Mouse (Mus musculus) ES-E14 (cell line): ENCODE measurements around the gene Lhx5. TPM values are rescaled to one million over a fixed set of nuclear protein-coding genes. Genes with fewer than 3 reads are reported as not detected.
A peak's percentile ranks its signal among the peaks of the same experiment; 100 is the strongest.

Source experiments
- DNase-seq: peaks from one replicate; pipeline ENCODE4 v3.0.0-alpha.2; 2013; ENCODE audit warnings: low read depth, low spot score
- H3K27ac ChIP-seq: 2 replicates; pipeline ENCODE4 v1.5.1; 2012; ENCODE audit warnings: low read depth, mild to moderate bottlenecking, low read length, moderate library complexity, mixed read lengths; ENCODE audit not compliant: poor library complexity, insufficient read depth, severe bottlenecking
- H3K36me3 ChIP-seq: 2 replicates; pipeline ENCODE4 v1.6.1; 2012; ENCODE audit warnings: mild to moderate bottlenecking, low read length, moderate library complexity, mixed read lengths; ENCODE audit not compliant: control insufficient read depth, poor library complexity, insufficient read depth, severe bottlenecking
- H3K4me1 ChIP-seq, 2 experiments: fragments of 150-350 bp in 1 of 2; sonication (generic) in 1 of 2; 2 replicates each; pipeline ENCODE4 v1.6.1; 2012; ENCODE audit warnings: low read length in 2 of 2, mild to moderate bottlenecking in 1 of 2, mixed read lengths in 1 of 2; ENCODE audit not compliant: control insufficient read depth in 2 of 2, insufficient read depth in 2 of 2, poor library complexity in 1 of 2
- H3K4me3 ChIP-seq, 2 experiments: fragments of 150-350 bp in 1 of 2; sonication (generic) in 1 of 2; 2 replicates each; pipeline ENCODE4 v1.5.1; 2012; ENCODE audit warnings: low read length in 2 of 2, low read depth in 1 of 2, mild to moderate bottlenecking in 1 of 2, mixed read lengths in 1 of 2; ENCODE audit not compliant: insufficient read depth in 1 of 2, poor library complexity in 1 of 2, severe bottlenecking in 1 of 2
- H3K9ac ChIP-seq: 2 replicates; pipeline ENCODE4 v1.6.1; 2012; ENCODE audit warnings: low read depth, mild to moderate bottlenecking, low read length, mixed read lengths; ENCODE audit not compliant: poor library complexity, insufficient read depth, severe bottlenecking
- H3K9me3 ChIP-seq: fragments of 150-350 bp; sonication (generic); 2 replicates; pipeline ENCODE4 v1.6.1; 2012; ENCODE audit warnings: low read depth, mild to moderate bottlenecking, low read length; ENCODE audit not compliant: control insufficient read depth, insufficient read depth
- CHD2 ChIP-seq: IDR thresholded peaks from 2 replicates; pipeline ENCODE4 v1.6.1; 2014; ENCODE audit warnings: mild to moderate bottlenecking, low read depth, low read length, inconsistent platforms
- HCFC1 ChIP-seq: IDR thresholded peaks from 2 replicates; pipeline ENCODE4 v1.6.1; 2012; ENCODE audit warnings: low read length, inconsistent platforms, borderline replicate concordance; ENCODE audit not compliant: insufficient read depth
- MAFK ChIP-seq: IDR thresholded peaks from 2 replicates; pipeline ENCODE4 v1.6.1; 2014; ENCODE audit warnings: mild to moderate bottlenecking, low read depth, low read length, inconsistent platforms; ENCODE audit not compliant: insufficient read depth
- ZC3H11A ChIP-seq: IDR thresholded peaks from 2 replicates; pipeline ENCODE4 v1.6.1; 2012; ENCODE audit warnings: low read depth, mild to moderate bottlenecking, inconsistent platforms, low read length, borderline replicate concordance
- ZNF384 ChIP-seq: IDR thresholded peaks from 2 replicates; pipeline ENCODE4 v1.6.1; 2012; ENCODE audit warnings: low read depth, low read length, inconsistent platforms
- in situ Hi-C, 2 experiments: fragments of 600-800 bp; cut with MboI; formaldehyde crosslinking; loops; one replicate each; pipeline ENCODE4 v1.15.1; 2025; ENCODE audit warnings: low sequenced_read_pairs in 2 of 2, inconsistent platforms in 1 of 2; ENCODE audit not compliant: unreplicated experiment in 2 of 2
- total RNA-seq: library from RNA; depleted of rRNA; stranded (reverse); fragments of 300-350 nt; gene quantifications from 2 replicates; pipeline ENCODE4 v1.2.3, GENCODE M21; 2012; rRNA removed

Gene Lhx5
- total RNA-seq = 0.13 and 0.16 TPM in 2 replicates

DNA sequence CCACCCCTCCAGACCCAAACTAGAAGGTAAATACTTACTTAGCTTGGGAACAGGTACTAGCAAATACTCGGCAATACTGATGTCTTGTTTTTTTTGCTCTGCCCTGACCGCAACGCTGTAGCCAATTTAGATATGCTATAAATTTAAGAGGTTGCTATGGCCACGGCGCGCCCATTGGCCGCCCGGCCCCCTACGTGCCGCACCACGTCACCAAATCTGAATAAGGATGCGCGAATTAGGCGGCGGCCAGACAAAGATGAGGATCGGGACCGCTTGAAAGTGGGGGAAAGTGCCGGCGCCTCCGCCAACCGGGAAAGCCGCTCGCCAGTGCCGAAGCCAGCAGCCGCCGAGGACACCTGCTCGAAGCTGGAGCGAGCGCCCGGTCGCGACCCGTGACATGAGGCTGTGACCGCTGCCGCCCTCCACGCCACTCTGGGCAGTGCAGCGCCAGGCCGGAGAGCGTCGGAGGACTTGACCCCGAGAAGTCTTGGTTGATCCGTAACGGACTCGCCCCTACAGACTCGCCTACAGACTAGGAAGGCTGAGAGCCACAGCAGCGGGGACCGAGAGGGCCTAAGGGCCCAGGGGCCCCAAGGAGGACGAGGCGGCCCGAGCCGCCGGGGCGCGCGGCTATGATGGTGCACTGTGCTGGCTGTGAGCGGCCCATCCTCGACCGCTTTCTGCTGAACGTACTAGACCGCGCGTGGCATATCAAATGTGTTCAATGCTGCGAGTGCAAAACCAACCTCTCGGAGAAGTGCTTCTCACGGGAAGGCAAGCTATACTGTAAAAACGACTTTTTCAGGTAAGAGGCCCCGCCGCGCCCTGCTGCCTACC, at the start of gene Lhx5:
Gene Lhx5 (plus strand): TSS at position 51 of the 837 bp plus-strand sequence.
- Histone ChIP-seq H3K36me3 (no peaks in the 10 kb centered on the region), H3K4me3 (peak within 1 kb of the TSS; percentile 23 to 56; a peak in 3 of 4 replicates), H3K9me3 (no peaks in the 10 kb centered on the region), H3K9ac (no peak within 1 kb of the TSS), H3K4me1 (peaks cover 0 to 9% of the 10 kb centered on the region in 2 experiments; a peak in 1 of 4 replicates), H3K27ac (no peak within 1 kb of the TSS)
- no peak for DNase-seq
- no peak for TF ChIP-seq ZNF384
- TF ChIP-seq ZC3H11A = no peak
- TF ChIP-seq MAFK = no peak
- TF ChIP-seq CHD2 = no peak
- in situ Hi-C loops = loop anchor here (5.0 to 10.0 kb wide), 3 partner anchors 595 to 760 kb away; partner anchors contain the start of gene Tbx3 (in 2 of the 2)

DNA sequence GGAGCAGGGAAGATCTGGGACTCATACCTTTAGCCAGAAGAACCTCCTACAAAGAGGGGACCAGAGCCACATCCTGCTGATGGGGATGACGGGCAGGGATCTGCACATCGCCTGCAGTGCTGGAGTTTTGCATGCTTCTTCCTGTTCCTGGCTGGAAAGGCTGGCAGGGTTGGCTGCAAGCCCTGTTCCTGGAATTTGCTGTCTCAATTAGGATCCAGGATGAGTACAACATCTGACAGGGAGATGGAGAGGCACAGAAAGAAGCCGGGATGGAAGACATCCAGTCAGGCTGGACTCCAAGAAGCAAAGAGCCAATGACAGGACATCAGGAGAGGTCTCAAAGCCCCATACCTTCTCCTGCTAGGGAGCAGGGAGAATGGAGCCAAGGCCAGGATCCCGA, 45.1 kb upstream of the Lhx5 start:
- no peak for DNase-seq
- H3K27ac ChIP-seq = no peak overlapping the region
- H3K9me3 ChIP-seq = no peaks in the 10 kb centered on the region
- TF ChIP-seq ZNF384 (no peak), CHD2 (no peak), MAFK (no peak), ZC3H11A (no peak), HCFC1 (no peak)
- no peaks in the 10 kb centered on the region for H3K4me1 ChIP-seq
- no peaks in the 10 kb centered on the region for H3K36me3 ChIP-seq
- H3K4me3 ChIP-seq = no peak overlapping the region
- in situ Hi-C loops = no loop called here
- H3K9ac ChIP-seq = no peak overlapping the region

DNA sequence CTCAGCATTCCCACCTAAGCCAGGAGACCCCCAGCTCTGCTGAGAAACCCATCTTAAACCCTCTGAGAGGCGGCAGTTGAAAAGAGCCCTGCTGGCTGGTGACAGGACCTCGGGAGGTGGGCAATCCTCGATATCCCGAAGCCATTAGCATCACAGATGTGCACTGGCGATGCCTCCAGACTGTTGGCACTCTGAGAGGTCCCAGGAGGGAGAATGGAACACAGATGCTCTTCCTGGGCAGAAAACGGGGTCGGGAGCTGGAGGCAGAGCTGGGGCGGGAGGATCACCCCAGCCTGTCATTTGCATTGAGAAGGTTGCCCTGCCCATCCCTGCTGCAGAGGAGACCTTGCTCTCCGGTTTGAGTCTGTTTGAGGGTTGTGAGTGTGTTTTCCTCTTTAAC, 42.7 kb upstream of the Lhx5 start:
- in situ Hi-C loops = no loop called here
- H3K4me1 ChIP-seq = peaks cover 0 to 2% of the 10 kb centered on the region in 2 experiments; a peak in 1 of 4 replicates
- no peak for TF ChIP-seq ZNF384
- no peak for TF ChIP-seq ZC3H11A
- H3K36me3 ChIP-seq = no peaks in the 10 kb centered on the region
- no peaks in the 10 kb centered on the region for H3K9me3 ChIP-seq
- no peak for DNase-seq
- no peak overlapping the region for H3K4me3 ChIP-seq
- no peak overlapping the region for H3K9ac ChIP-seq
- H3K27ac ChIP-seq = no peak overlapping the region

DNA sequence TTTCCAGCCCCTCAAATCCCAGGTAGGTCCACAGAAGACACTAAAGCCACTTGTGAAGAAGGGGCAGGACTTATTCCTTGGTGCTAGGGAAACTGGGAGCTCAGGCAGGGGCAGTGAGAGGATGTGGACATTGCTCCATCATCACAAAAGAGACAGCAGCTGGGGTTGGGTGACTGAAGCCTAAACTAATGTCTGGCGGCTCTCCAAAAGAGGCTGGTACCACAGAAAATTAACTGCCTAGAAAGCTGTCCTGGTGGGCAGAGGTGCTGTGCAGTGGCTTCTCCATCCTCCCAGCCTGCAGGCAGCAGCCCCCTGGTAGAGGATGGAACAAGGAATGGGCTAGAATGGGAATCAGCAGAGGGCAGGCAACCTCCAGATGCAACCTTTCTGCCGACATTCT, 41.5 kb upstream of the Lhx5 start:
- TF ChIP-seq HCFC1 (no peak), CHD2 (no peak), ZC3H11A (no peak)
- H3K9ac ChIP-seq = no peak overlapping the region
- peaks cover 0 to 6% of the 10 kb centered on the region in 2 experiments; a peak in 1 of 4 replicates for H3K4me1 ChIP-seq
- H3K4me3 ChIP-seq = no peak overlapping the region
- no peaks in the 10 kb centered on the region for H3K9me3 ChIP-seq
- no peaks in the 10 kb centered on the region for H3K36me3 ChIP-seq
- DNase-seq = no peak
- H3K27ac ChIP-seq = no peak overlapping the region
- in situ Hi-C loops = no loop called here
